Mouse (Mus musculus): ENCODE measurements around the gene ccdc198.
"Not testable (repeated sequence)": the region's sequence is repeated elsewhere in the genome, so short reads cannot be mapped to it uniquely, and the experiment has no call there.

Gene ccdc198

DNA sequence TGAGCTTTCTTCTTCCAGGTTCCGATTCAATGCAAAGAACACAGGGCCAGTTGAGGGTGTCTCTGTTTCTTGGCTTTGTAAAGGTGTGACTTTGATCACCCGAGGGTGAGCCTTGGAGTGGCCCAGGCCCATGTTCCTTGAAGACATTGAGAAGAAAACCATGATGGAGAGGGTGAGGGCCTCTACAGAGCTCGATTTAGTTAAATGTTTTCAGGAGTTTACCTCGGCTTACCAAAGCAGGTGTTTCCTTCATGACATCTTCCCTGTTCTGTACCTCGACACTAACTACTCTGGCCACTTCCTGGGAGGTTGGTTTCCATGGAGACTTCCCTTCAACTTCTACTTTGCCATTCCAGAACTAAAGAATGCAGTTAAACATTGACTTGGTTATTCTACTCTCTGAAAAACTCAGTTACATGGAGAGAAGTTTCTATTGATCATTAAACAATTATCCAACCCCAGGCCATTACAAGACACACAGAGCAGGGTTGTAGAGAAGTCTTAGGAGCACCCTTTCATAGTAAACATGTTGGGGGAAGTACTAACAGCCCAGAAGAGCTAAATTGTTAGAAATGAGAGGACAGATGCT, at the start of gene ccdc198:
Gene ccdc198, minus strand, starts transcription at position 349 of the 589 bp plus-strand sequence.
- DNase-seq = no peak

DNA sequence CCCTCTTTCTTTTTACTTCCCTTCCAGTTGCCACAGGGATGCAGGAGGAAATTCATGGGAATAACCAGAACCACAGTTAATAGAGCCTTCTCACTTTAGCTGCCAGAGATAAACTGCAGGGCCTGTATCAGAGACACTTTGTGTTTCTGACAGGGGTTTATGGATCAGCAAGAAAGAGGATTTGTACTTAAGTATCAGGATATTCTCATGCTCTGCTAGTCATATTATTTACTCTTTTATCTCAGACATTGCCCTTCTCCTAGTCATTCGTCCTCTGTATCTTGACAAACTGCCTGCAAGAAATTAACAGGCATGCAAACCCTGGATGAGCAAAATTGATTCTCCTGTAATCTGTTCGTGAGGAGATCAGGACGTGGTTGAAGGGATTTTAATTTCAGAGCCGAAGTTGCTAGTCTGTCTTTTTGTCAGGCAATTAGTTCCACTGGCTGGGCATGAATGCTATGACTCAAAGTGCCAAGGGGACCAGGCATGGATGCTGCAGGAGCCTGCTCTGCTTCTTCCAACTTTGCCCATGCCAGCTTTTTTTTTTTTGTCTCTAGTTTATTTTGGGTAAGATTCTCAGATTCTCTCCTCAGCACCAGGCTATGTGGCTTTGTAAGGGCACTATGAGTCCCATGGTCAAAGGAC, 48.7 kb upstream of the ccdc198 start:
- DNase-seq = no peak

- no peak for DNase-seq
Measured at GRCm38 (mm10) chr14:49290029-49290745, 44.9 kb upstream of the ccdc198 start.

DNA sequence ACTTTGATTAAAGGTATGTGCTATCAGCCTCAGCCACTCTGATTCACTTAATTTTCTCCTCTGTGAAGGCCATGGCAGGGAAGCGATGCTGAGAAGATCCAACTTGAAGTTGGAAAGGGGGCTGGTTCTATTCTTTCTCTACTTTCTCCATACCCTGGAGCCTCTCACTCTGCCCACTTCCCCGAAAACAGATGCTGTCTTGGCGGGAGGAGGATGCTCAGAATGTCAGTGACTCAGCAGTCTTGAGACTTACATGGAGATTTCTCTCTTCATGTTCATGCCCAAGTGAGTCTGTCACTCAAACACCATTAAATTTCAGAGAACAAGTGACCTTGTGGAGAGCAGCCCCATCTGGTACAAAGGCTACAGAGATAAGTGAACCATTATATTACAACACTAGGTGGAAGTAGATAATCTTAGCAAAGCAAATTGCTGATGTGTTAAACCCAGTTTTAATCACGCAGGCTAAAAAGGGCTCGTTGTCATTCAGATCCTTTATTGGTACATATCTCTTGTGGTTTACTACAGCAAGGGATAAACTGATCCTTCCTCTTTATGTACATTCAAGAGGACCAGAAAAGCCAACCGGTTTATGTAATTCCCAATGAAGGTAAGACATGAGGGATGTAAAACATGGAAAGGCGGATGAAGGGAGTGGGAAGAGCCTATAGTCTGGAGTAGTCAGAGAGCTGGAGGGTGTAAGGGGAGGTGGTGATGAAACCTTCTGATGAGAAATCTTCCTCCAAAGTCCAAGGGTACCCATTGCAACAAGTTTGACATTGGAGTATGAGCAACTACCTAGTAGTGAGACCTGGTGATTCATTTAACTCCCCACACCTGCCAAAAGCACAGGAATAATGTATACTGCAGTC, 38.7 kb upstream of the ccdc198 start:
- DNase-seq = peak; percentile 14

- DNase-seq = no peak
Measured at GRCm38 (mm10) chr14:49278880-49279279, 33.6 kb upstream of the ccdc198 start.

- DNase-seq = not testable (repeated sequence)
Measured at GRCm38 (mm10) chr14:49278479-49278878, 33.2 kb upstream of the ccdc198 start.

DNA sequence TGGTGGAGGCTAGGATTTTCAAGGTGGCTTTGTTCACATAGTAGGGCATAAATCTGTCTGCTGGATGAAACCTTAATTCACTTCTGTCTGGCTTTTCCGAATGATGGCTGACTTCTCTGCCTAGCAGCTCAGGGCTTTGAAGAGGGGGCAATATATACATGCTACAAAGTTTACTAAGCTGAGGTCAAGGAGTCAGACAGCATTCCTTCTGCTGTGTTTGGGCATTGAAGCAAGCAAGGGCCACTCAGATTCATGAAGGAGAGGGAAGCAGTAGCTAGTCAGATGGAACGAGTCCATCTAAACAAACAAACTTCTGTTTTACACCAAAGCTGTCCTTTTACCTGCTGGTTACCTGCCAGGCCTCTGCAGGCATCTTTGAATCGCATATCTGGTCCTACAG, 32.4 kb upstream of the ccdc198 start:
- no peak for DNase-seq

DNA sequence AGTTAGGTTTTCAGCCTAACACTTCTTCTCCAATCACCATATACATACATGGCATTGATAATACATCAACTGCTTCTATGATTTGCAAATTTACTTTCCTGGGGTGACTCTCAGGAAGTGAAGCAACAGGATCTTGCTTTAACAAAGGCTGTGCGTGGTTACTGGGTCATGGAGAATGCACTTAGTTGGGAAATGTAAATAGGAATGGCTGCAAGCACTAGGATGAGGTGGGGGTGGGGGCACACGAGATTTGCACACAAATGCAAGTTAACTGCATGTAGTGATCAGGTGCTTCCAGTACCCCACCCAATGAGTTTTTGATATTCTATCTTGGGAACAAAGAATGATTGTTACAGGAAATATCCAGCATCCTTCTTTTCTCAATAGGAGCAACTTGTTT, 30.1 kb upstream of the ccdc198 start:
- DNase-seq = no peak

DNA sequence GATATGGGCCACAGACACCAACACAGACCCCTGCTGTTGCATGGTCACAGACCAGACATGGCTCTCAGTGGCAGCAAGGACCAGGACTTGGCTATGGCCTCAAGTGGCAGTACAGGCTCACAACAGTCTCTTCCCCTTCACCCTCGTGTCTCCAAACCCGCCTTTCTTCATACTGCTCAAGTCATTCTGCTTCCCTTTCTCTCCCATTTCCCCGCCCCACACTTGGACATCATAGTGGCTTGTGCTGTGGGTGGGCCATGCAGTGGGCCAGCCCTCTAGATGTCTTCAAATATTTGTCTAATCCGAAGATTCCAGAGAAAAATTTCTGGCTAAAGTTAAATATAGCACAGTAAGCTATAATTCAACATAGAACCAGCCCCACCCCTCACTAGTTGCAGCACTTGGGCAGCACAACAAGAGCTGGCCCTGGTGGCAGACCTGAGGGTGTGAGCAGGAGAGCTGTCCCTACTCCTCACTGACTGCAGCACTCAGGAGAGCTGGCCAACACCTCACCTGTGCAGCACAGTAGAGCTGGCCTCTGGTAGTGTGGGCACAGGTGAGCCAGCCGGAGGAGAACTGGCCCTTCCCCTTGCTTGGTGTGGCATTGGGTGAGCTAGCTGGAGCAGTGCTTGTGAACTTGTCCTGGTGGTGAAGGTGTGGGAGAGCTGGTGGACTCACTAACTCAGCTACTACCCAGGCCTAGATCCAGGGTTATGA, 20.2 kb upstream of the ccdc198 start:
- no peak for DNase-seq

DNA sequence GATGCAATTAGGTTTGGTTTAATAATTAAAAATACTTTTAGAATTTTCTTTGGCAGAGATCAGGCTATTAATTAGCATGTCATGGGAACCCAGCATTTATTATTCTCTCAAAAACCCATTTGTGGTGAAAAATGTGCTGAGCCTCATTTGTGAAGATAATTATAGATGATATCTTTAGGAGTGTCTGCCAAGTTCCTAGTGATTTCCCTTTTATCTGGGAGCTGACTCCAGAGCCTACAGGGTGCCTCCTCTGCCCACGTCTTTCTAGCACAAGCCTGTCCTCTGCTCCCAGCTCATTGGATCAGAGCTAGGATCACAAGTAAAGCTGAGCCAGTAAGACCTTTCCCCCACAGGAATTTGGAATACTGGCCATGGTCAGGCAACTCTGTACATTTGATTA, 3.8 kb downstream of the ccdc198 start:
- no peak for DNase-seq

- DNase-seq = peak; percentile 69
Measured at GRCm38 (mm10) chr14:49238206-49238605, 7.1 kb downstream of the ccdc198 start.

DNA sequence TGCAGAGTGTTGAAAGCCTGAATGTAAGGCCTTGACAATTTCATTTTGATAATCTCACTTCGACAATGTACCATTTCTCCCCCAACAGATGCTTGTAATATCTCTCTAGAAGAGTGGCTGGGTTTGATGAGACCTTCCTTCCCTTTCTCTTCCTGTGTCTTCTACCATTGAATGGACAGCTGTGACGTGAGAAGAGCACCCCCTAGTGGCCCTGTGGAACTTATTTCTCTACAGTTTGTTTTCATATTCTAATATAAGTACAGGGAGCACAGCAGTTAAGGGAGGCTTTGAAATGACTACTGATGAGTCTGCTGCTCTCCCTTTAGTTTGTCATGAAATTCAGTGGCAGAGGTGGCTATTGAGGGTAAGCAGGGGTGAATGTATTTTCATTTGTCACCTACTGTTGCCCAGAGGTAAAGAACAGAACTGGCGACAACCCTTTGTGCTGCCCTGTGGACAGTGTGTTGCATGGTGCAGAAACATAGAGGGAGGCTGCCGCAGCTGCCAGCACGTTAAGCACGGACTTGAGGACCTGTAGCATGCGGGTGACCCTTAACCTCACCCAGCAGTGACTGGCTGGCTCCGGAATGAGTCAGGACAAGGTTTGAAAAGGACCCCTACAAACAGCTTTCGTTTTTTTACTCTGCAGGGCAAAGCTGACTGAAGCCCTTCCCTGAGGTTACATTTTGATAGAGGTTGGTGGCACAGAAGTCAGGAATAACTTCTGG, 10.3 kb downstream of the ccdc198 start:
- DNase-seq = peak; percentile 35

DNA sequence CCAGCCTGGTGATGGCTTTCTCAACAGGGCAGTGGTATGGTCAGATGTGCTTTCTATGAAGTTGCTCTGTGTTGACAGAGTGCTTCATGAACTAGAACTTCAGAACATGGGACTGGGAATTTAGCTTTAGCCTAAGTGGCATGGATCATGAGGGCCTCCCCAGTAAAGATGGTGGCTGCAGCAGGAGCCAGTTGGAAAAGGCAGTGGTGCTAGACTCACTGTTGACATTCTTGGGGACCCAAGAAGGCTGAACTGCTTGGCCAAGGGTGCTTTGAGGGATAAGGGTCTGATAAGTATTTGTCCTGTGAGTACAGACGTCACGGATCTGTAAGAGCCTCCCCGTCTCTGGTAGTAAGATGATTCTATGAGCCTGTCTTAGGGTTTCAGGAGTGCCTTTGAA, 13.4 kb downstream of the ccdc198 start:
- DNase-seq = no peak

GRCm38 (mm10) chr14:49226986-49227385, 18.3 kb downstream of the ccdc198 start:
- DNase-seq = no peak

- no peak for DNase-seq
Measured at GRCm38 (mm10) chr14:49226471-49226870, 18.8 kb downstream of the ccdc198 start.

DNA sequence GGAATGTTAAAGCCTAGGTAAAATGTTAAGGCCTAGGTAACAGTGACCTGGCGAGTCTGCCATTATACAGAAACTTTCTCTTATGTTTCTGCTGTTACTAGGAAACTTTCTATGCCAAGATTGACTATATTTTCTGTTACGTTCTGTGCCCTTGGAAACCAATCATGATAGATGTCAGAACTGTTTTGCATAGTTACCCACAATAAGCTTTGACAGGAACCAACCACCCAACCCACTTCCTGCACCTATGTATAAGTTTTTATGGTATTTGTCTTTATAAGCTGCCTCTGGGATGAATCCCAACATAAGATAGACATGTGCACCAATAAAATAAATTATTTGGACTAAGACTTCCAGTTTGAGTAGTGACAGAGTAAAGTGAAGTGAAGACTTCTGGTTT, 23.5 kb downstream of the ccdc198 start:
- DNase-seq = no peak

DNA sequence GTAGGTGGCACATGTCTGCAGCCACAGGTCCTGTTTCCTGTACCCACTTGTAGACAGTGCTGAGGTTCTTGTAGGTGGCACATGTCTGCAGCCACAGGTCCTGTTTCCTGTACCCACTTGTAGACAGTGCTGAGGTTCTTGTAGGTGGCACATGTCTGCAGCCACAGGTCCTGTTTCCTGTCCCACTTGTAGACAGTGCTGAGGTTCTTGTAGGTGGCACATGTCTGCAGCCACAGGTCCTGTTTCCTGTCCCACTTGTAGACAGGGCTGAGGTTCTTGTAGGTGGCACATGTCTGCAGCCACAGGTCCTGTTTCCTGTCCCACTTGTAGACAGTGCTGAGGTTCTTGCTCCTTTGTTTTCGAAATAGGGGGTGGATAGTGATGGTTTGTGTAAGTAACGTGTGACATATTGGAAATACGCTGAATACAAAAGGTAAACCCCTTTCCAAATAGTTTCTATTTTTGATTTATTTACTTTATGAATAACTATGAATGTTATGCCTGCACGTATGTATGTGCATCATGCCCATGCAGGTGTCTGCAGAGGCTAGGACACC, 25.7 kb downstream of the ccdc198 start:
- DNase-seq = not testable (repeated sequence)

GRCm38 (mm10) chr14:49218677-49219076, 26.6 kb downstream of the ccdc198 start:
- DNase-seq = no peak

DNA sequence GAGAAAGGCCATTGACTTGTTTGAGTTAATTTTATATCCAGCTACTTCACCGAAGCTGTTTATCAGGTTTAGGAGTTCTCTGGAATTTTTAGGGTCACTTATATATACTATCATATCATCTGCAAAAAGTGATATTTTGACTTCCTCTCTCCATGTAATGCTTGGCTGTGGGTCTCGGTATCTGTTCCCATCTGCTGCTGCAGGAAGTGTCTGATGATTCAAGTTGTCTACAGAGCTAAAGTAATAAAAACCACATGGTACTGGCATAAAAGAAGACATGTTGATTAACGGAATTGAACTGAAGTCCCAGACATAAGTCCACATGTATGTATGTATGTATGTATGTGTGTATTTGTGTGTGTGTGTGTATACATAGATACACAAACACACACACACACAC, 35.1 kb downstream of the ccdc198 start:
- not testable (repeated sequence) for DNase-seq

DNA sequence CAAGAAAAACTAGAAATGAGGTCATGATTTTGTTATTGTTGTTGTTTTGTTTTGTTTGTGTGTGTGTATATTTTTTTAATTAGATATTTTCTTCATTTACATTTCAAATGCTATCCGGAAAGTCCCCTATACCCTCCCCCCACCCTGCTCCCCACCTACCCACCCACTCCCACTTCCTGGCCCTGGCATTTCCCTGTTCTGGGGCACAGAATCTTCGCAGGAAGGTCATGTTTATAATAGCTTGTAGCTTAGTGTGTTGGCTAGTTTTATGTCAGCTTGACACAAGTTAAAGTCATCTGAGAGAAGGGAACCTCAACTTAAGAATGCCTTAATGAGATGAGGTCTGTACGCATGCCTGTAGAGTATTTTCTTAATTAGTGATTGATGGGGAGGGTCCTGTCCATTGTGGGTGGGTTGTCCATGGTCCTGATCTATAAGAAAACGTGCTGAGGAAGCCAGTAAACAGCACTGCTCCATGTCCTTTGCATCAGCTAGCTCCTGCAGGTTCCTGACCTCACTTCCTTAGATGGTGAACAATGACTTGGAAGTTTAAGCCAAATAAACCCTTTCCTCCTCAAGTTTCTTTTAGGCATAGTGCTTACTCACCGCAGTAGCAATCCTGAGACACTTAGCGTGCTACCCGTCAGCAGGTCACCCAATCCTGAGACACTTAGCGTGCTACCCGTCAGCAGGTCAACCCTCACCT, 44.0 kb downstream of the ccdc198 start:
- DNase-seq = no peak

DNA sequence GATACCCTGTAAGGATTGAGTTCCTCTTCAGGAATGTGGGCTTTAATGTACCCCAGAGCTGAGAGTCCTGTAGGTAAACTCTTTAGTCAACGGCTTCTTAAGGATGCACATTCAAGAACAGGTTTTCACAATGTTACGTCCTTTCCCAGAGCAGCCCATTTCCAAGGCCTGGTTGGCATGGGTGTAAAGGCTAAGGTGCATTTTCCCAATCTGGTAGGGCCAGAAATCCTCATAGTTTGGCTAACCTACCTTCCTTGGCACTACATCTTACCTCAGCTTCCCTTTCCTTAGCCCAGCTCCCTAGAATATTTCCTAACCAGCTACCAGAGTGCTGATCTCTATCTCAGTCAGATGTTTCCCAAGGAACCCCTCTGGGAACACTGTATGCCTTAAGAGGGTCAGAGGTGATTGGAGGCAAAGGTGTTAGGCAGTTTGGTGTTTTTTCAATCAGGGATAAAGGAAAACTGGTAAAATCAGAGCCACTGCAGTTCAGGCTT, 48.2 kb downstream of the ccdc198 start:
- no peak for DNase-seq

Data from right cerebral cortex, postnatal 14 days (tissue).